Mouse (Mus musculus) CH12.LX (cell line): Measurements from ENCODE around the gene Mybpc3.

ENCODE experiments used
- BHLHE40 ChIP-seq: IDR thresholded peaks from 2 replicates; pipeline ENCODE4 v1.6.1; 2011; ENCODE audit warnings: mild to moderate bottlenecking, low read depth, low read length, improper control_type of control experiment
- CHD1 ChIP-seq: IDR thresholded peaks from 2 replicates; pipeline ENCODE4 v1.6.1; 2012; ENCODE audit warnings: low read depth, low read length, improper control_type of control experiment, inconsistent platforms
- CTCF ChIP-seq, 2 experiments: IDR thresholded peaks in 1 of 2; conservative IDR thresholded peaks in 1 of 2; 2 replicates each; pipeline ENCODE4 v1.5.1; 2011 to 2012; ENCODE audit warnings: low read depth in 2 of 2, low read length in 2 of 2, improper control_type of control experiment in 1 of 2, inconsistent platforms in 1 of 2, mild to moderate bottlenecking in 1 of 2, moderate library complexity in 1 of 2
- EP300 ChIP-seq: IDR thresholded peaks from 2 replicates; pipeline ENCODE4 v1.6.1; 2011; ENCODE audit warnings: low read length, improper control_type of control experiment
- KAT2A ChIP-seq: IDR thresholded peaks from 2 replicates; pipeline ENCODE4 v1.6.1; 2012; ENCODE audit warnings: low read length, improper control_type of control experiment, inconsistent platforms; ENCODE audit not compliant: insufficient replicate concordance
- MEF2A ChIP-seq: IDR thresholded peaks from 2 replicates; pipeline ENCODE4 v1.6.1; 2014; ENCODE audit warnings: low read depth, mild to moderate bottlenecking, inconsistent platforms, low read length, improper control_type of control experiment, borderline replicate concordance
- MXI1 ChIP-seq: IDR thresholded peaks from 2 replicates; pipeline ENCODE4 v1.6.1; 2011; ENCODE audit warnings: mild to moderate bottlenecking, low read depth, low read length, improper control_type of control experiment
- POLR2A ChIP-seq: IDR thresholded peaks from 2 replicates; pipeline ENCODE4 v1.6.1; 2011; ENCODE audit warnings: low read depth, mild to moderate bottlenecking, improper control_type of control experiment, low read length
- POLR2AphosphoS2 ChIP-seq: IDR thresholded peaks from 2 replicates; pipeline ENCODE4 v1.6.1; 2011; ENCODE audit warnings: low read depth, low read length, improper control_type of control experiment
- USF1 ChIP-seq: IDR thresholded peaks from 2 replicates; pipeline ENCODE4 v1.6.1; 2014; ENCODE audit warnings: low read depth, mild to moderate bottlenecking, inconsistent platforms, low read length, improper control_type of control experiment
- USF2 ChIP-seq: conservative IDR thresholded peaks from 2 replicates; pipeline ENCODE4 v1.6.1; 2011; ENCODE audit warnings: low read depth, low read length, improper control_type of control experiment
- ZC3H11A ChIP-seq: IDR thresholded peaks from 2 replicates; pipeline ENCODE4 v1.6.1; 2012; ENCODE audit warnings: low read depth, mild to moderate bottlenecking, inconsistent platforms, low read length, improper control_type of control experiment

DNA sequence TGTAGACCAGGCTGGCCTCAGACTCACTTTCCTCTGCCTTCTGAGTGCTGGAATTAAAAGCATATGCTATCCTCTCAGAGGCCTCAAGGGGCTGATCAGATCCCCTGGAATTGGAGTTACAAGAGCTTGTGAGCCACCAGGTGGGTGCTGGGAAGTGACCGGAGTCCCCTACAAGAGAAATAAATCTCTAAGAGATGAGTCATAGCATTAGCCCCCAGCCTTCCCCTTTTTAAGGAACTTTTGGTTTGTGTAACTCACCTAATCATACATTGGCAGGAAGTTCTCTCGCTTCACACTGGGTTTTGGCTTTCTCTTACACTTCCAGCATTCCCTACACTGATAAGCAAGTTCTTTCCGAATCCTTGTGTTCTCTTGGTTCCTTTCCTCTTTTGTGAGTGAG lies 14.1 kb downstream of the Mybpc3 start:
- TF ChIP-seq EP300 (no peak), USF2 (no peak), CTCF (conservative IDR thresholded peaks at IDR 0.05 in 1 of 2, IDR thresholded peaks at IDR 0.05 in 1 of 2; ENCODE audit: low read depth in 2 of 2, low read length in 2 of 2) (no peak), BHLHE40 (no peak), KAT2A (no peak), USF1 (no peak), MXI1 (no peak), POLR2AphosphoS2 (no peak), MEF2A (no peak), CHD1 (no peak), ZC3H11A (no peak), POLR2A (no peak)
